Comparison of ENCODE assay signal across 11 mouse cellular contexts in the genomic region with DNA sequence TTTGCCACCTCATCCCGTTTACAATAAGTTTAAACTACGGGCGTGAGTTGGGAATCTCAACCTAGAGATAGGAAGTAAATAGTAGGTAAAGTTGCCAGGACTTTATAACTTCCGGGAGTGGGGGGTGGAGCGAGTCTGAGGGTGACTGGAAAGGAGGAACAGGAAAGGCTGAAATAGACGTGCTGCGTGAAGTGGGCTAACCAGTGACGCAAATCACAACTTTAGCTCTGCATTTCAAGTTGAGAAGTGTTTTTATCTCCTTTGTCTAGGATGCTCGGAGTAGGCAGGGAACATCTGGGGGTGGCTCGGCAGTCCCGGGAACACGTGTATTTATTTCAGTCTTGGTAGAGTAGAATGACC. TPM values are rescaled to one million over a fixed set of nuclear protein-coding genes. Genes with fewer than 3 reads are reported as not detected.
A peak's percentile ranks its signal among the peaks of the same experiment; 100 is the strongest.
DNase-seq lines count a peak whose midpoint lies in the region; ATAC-seq lines count a peak whose summit lies in the region.
"Had no signal": no experiment of that assay in that cellular context is flagged by ENCODE, and none has a peak within 500 bp of the region (broad histone marks: within the 10 kb centered on the region; RNA-seq: fewer than 3 reads in every experiment).

No protein-coding gene starts in this region.

- H3K9ac ChIP-seq in forebrain, embryonic 11.5 days (ENCODE audit: low read length): no peak overlapping the region
- H3K9ac ChIP-seq in midbrain, embryonic 13.5 days (replicated peaks): no peak overlapping the region
- H3K9ac ChIP-seq: limb, embryonic 12.5 days had no signal

- H3K9me3 ChIP-seq in forebrain, embryonic 11.5 days (ENCODE audit: control insufficient read depth, low read length): no peaks in the 10 kb centered on the region
- H3K9me3 ChIP-seq in midbrain, embryonic 13.5 days: no peaks in the 10 kb centered on the region
- H3K9me3 ChIP-seq: limb, embryonic 12.5 days had no signal

- peak; percentile 61 for DNase-seq in layer of hippocampus, adult 9-11 months
- no peak for DNase-seq in layer of hippocampus, postnatal 14 days (ENCODE audit: low spot score in 2 of 2)
- DNase-seq in left cerebral cortex, postnatal 25 days (ENCODE audit: low spot score in 2 of 2): peak; percentile 59 to 95
- peak; percentile 22 for DNase-seq in right cerebral cortex, postnatal 14 days
- DNase-seq in forebrain, embryonic 11.5 days (ENCODE audit: low spot score): no peak
- DNase-seq in gastrocnemius, adult 8-10 months (ENCODE audit: low spot score in 2 of 2): no peak
- DNase-seq: cerebellum, postnatal 36 days had no signal

- H3K4me3 ChIP-seq in forebrain, embryonic 11.5 days (ENCODE audit: low read depth, low read length): no peak overlapping the region
- H3K4me3 ChIP-seq in midbrain, embryonic 13.5 days (replicated peaks): no peak overlapping the region
- H3K4me3 ChIP-seq: limb, embryonic 12.5 days had no signal

- no peaks in the 10 kb centered on the region for H3K27me3 ChIP-seq in forebrain, embryonic 11.5 days (ENCODE audit: control insufficient read depth, insufficient read depth, low read length)
- no peaks in the 10 kb centered on the region for H3K27me3 ChIP-seq in midbrain, embryonic 13.5 days
- H3K27me3 ChIP-seq: limb, embryonic 12.5 days; Patski had no signal

- no peak overlapping the region for H3K27ac ChIP-seq in forebrain, embryonic 11.5 days (ENCODE audit: low read depth, low read length)
- H3K27ac ChIP-seq in midbrain, embryonic 13.5 days: no peak overlapping the region
- H3K27ac ChIP-seq: limb, embryonic 12.5 days had no signal

- no peaks in the 10 kb centered on the region for H3K36me3 ChIP-seq in forebrain, embryonic 11.5 days (ENCODE audit: control insufficient read depth, insufficient read depth, low read length)
- H3K36me3 ChIP-seq in midbrain, embryonic 13.5 days: peaks cover 17% of the 10 kb centered on the region

- H3K4me1 ChIP-seq in forebrain, embryonic 11.5 days (replicated peaks; ENCODE audit: control insufficient read depth, insufficient read depth, low read length): no peaks in the 10 kb centered on the region; the same call in 1 of the 2 replicates
- no peaks in the 10 kb centered on the region; the same call in 1 of the 2 replicates for H3K4me1 ChIP-seq in midbrain, embryonic 13.5 days (replicated peaks)
- H3K4me1 ChIP-seq: limb, embryonic 12.5 days had no signal

- H3K4me2 ChIP-seq in forebrain, embryonic 11.5 days (ENCODE audit: low read depth, low read length, severe bottlenecking): no peak overlapping the region
- no peak overlapping the region for H3K4me2 ChIP-seq in midbrain, embryonic 13.5 days (replicated peaks)
- H3K4me2 ChIP-seq: limb, embryonic 12.5 days had no signal

- 72% methylated on average over 12 of the region's 12 CpGs for WGBS in forebrain, embryonic 11.5 days
- WGBS in midbrain, embryonic 13.5 days: 66% methylated on average over 12 of the region's 12 CpGs

- peak; percentile 78 for ATAC-seq in common myeloid progenitor, adult 5-6 weeks (replicated peaks; ENCODE audit: low read depth, poor library complexity, severe bottlenecking)
- ATAC-seq in forebrain, embryonic 11.5 days (replicated peaks; ENCODE audit: low FRiP score): no peak
- ATAC-seq in midbrain, embryonic 13.5 days: no peak
- ATAC-seq: Patski had no signal

- intact Hi-C loops in left cerebral cortex, postnatal 25 days (cut with DNase I): loop anchor here (2.0 kb wide), 1 partner anchor 35 kb away; a partner anchor contains a TSS

RNA-seq across cellular contexts. Expression of a gene that starts 35.2 kb away (rescaled TPM):
- 1,000 to 10,000 TPM; 2,045 to 2,355 TPM for total RNA-seq in layer of hippocampus, postnatal 14 days (2021)
- 4,616 and 4,673 TPM in 2 replicates for total RNA-seq in common myeloid progenitor, adult 5-6 weeks (2017)
- 1,000 to 10,000 TPM; 2,412 to 2,535 TPM for total RNA-seq in left cerebral cortex, postnatal 25 days (2021)
- polyA plus RNA-seq in forebrain, embryonic 11.5 days (2014; fragmentation: Nextera tagmentation; extraction: Ambion mirVana): 3,498 and 3,614 TPM in 2 replicates
- 2,863 and 3,076 TPM in 2 replicates for polyA plus RNA-seq in midbrain, embryonic 13.5 days (2015; fragmentation: Nextera tagmentation; extraction: Ambion mirVana)
- total RNA-seq in gastrocnemius, adult 8-10 months (2022): 1,000 to 10,000 TPM in 3 of 4 experiments, 100 to 1,000 TPM in 1; 996 to 1,351 (median 1,061) TPM

Comparison
In these comparisons a context has a peak if more than half of its experiments do, and no peak if none do; other contexts are left out.
1. DNase-seq: peak in layer of hippocampus, adult 9-11 months (single experiment), left cerebral cortex, postnatal 25 days (2 of 2) and right cerebral cortex, postnatal 14 days (single experiment); none in layer of hippocampus, postnatal 14 days (0 of 2), forebrain, embryonic 11.5 days (single experiment) and gastrocnemius, adult 8-10 months (0 of 2).